Mouse (Mus musculus) retina, postnatal 7 days (tissue): ENCODE results near the gene Prkab1.

ENCODE experiments used
- DNase-seq: peaks from one replicate; pipeline ENCODE4 v3.0.0-alpha.2; 2012; ENCODE audit warnings: low read depth, low spot score

The Prkab1 gene

GRCm38 (mm10) chr5:116018196-116018595 is 6.1 kb downstream of the Prkab1 start:
- no peak for DNase-seq

- DNase-seq = no peak
These were observed 6.9 kb downstream of the Prkab1 start for GRCm38 (mm10) chr5:116017391-116017790.

GRCm38 (mm10) chr5:116016542-116016941 is 7.8 kb downstream of the Prkab1 start:
- no peak for DNase-seq

- DNase-seq = no peak
These were observed 10.1 kb downstream of the Prkab1 start for GRCm38 (mm10) chr5:116014237-116014636.

- DNase-seq = no peak
These were observed 10.5 kb downstream of the Prkab1 start for GRCm38 (mm10) chr5:116013821-116014220.

- no peak for DNase-seq
These were observed 11.8 kb downstream of the Prkab1 start for GRCm38 (mm10) chr5:116012503-116012902.

GRCm38 (mm10) chr5:116011700-116012099 is 12.6 kb downstream of the Prkab1 start:
- DNase-seq = no peak

- DNase-seq = no peak
These were observed 14.3 kb downstream of the Prkab1 start for GRCm38 (mm10) chr5:116009884-116010627.

GRCm38 (mm10) chr5:116009091-116009851 is 15.0 kb downstream of the Prkab1 start:
- peak; percentile 76 for DNase-seq

GRCm38 (mm10) chr5:116007723-116008122 is 16.6 kb downstream of the Prkab1 start:
- DNase-seq = no peak

- no peak for DNase-seq
These were observed 17.8 kb downstream of the Prkab1 start for GRCm38 (mm10) chr5:116006324-116007099.

- DNase-seq = no peak
These were observed 20.0 kb downstream of the Prkab1 start for GRCm38 (mm10) chr5:116004271-116004670.

- DNase-seq = no peak
These were observed 20.5 kb downstream of the Prkab1 start for GRCm38 (mm10) chr5:116003825-116004224.

- DNase-seq = no peak
These were observed 21.2 kb downstream of the Prkab1 start for GRCm38 (mm10) chr5:116003154-116003553.

- no peak for DNase-seq
These were observed 26.9 kb downstream of the Prkab1 start for GRCm38 (mm10) chr5:115997376-115997775.

- DNase-seq = no peak
These were observed 30.2 kb downstream of the Prkab1 start for GRCm38 (mm10) chr5:115994101-115994500.

GRCm38 (mm10) chr5:115991717-115992116 is 32.6 kb downstream of the Prkab1 start:
- DNase-seq = no peak

GRCm38 (mm10) chr5:115987284-115987683 is 37.0 kb downstream of the Prkab1 start:
- DNase-seq = no peak

GRCm38 (mm10) chr5:115985101-115985500 is 39.2 kb downstream of the Prkab1 start:
- no peak for DNase-seq

- no peak for DNase-seq
These were observed 39.9 kb downstream of the Prkab1 start for GRCm38 (mm10) chr5:115984392-115984791.

GRCm38 (mm10) chr5:115982671-115983373 is 41.5 kb downstream of the Prkab1 start:
- no peak for DNase-seq

- DNase-seq = no peak
These were observed 43.8 kb downstream of the Prkab1 start for GRCm38 (mm10) chr5:115980537-115980936.
